Mouse (Mus musculus): ENCODE results near the gene A730049H05Rik. TPM values are rescaled to one million over a fixed set of nuclear protein-coding genes. Genes with fewer than 3 reads are reported as not detected.

Gene A730049H05Rik
- polyA plus RNA-seq, 1 experiment from 2014 or later = not detected

GRCm38 (mm10) chr6:92857761-92858160 lies 41.5 kb downstream of the A730049H05Rik start:
- ATAC-seq (no peak), DNase-seq (no peak)
- Histone ChIP-seq H3K36me3 (replicated peaks; ENCODE audit: insufficient read depth, low read length) (no peaks in the 10 kb centered on the region), H3K27ac (ENCODE audit: low read depth) (no peak overlapping the region), H3K9me3 (ENCODE audit: low read length) (no peaks in the 10 kb centered on the region), H3K4me1 (ENCODE audit: insufficient read depth) (no peaks in the 10 kb centered on the region), H3K9ac (replicated peaks) (no peak overlapping the region), H3K4me3 (ENCODE audit: low read depth, low read length) (no peak overlapping the region), H3K4me2 (ENCODE audit: low read depth, low read length) (no peak overlapping the region), H3K27me3 (ENCODE audit: insufficient read depth, low read length) (no peaks in the 10 kb centered on the region)
- WGBS (ENCODE audit: insufficient replicate concordance) = 84% methylated on average over 13 of the region's 13 CpGs
- TF ChIP-seq EP300 (IDR thresholded peaks at IDR 0.05; ENCODE audit: low read depth) (no peak), CTCF (IDR thresholded peaks at IDR 0.05; ENCODE audit: low read depth) (no peak)

- Histone ChIP-seq H3K9ac (replicated peaks) (no peak overlapping the region), H3K9me3 (ENCODE audit: low read length) (no peaks in the 10 kb centered on the region), H3K27me3 (ENCODE audit: insufficient read depth, low read length) (no peaks in the 10 kb centered on the region), H3K4me2 (ENCODE audit: low read depth, low read length) (no peak overlapping the region), H3K36me3 (replicated peaks; ENCODE audit: insufficient read depth, low read length) (no peaks in the 10 kb centered on the region), H3K4me3 (ENCODE audit: low read depth, low read length) (no peak overlapping the region), H3K4me1 (ENCODE audit: insufficient read depth) (no peaks in the 10 kb centered on the region), H3K27ac (ENCODE audit: low read depth) (no peak overlapping the region)
- DNase-seq (no peak), ATAC-seq (no peak)
- TF ChIP-seq EP300 (IDR thresholded peaks at IDR 0.05; ENCODE audit: low read depth) = no peak
- 72% methylated on average over 12 of the region's 12 CpGs for WGBS (ENCODE audit: insufficient replicate concordance)
These were observed 42.6 kb downstream of the A730049H05Rik start for GRCm38 (mm10) chr6:92858721-92859510.

GRCm38 (mm10) chr6:92860285-92860912 lies 44.1 kb downstream of the A730049H05Rik start:
- Histone ChIP-seq H3K9ac (replicated peaks) (no peak overlapping the region), H3K4me3 (ENCODE audit: low read depth, low read length) (no peak overlapping the region), H3K36me3 (replicated peaks; ENCODE audit: insufficient read depth, low read length) (no peaks in the 10 kb centered on the region), H3K27me3 (ENCODE audit: insufficient read depth, low read length) (no peaks in the 10 kb centered on the region), H3K4me1 (ENCODE audit: insufficient read depth) (no peaks in the 10 kb centered on the region), H3K27ac (ENCODE audit: low read depth) (no peak overlapping the region), H3K4me2 (ENCODE audit: low read depth, low read length) (no peak overlapping the region), H3K9me3 (ENCODE audit: low read length) (no peaks in the 10 kb centered on the region)
- DNase-seq (no peak), ATAC-seq (no peak)
- 53% methylated on average over 5 of the region's 5 CpGs for WGBS (ENCODE audit: insufficient replicate concordance)
- TF ChIP-seq CTCF (IDR thresholded peaks at IDR 0.05; ENCODE audit: low read depth) = no peak
- no peak for TF ChIP-seq EP300 (IDR thresholded peaks at IDR 0.05; ENCODE audit: low read depth)

GRCm38 (mm10) chr6:92862599-92862998 lies 46.3 kb downstream of the A730049H05Rik start:
- ATAC-seq (no peak), DNase-seq (no peak)
- TF ChIP-seq EP300 (IDR thresholded peaks at IDR 0.05; ENCODE audit: low read depth) = no peak
- Histone ChIP-seq H3K9ac (replicated peaks) (no peak overlapping the region), H3K36me3 (replicated peaks; ENCODE audit: insufficient read depth, low read length) (no peaks in the 10 kb centered on the region), H3K4me2 (ENCODE audit: low read depth, low read length) (no peak overlapping the region), H3K4me1 (ENCODE audit: insufficient read depth) (no peaks in the 10 kb centered on the region), H3K4me3 (ENCODE audit: low read depth, low read length) (no peak overlapping the region), H3K27me3 (ENCODE audit: insufficient read depth, low read length) (no peaks in the 10 kb centered on the region), H3K27ac (ENCODE audit: low read depth) (no peak overlapping the region), H3K9me3 (ENCODE audit: low read length) (no peaks in the 10 kb centered on the region)
- WGBS (ENCODE audit: insufficient replicate concordance) = 74% methylated on average over 9 of the region's 9 CpGs

- H3K36me3 ChIP-seq (replicated peaks; ENCODE audit: insufficient read depth, low read length) = no peaks in the 10 kb centered on the region
- H3K4me3 ChIP-seq (ENCODE audit: low read depth, low read length) = no peak within 1 kb of the TSS
- H3K4me1 ChIP-seq (ENCODE audit: insufficient read depth) = peaks cover 6% of the 10 kb centered on the region; the same call in 1 of the 2 replicates
- no peaks in the 10 kb centered on the region for H3K9me3 ChIP-seq (ENCODE audit: low read length)
- TF ChIP-seq CTCF (IDR thresholded peaks at IDR 0.05; ENCODE audit: low read depth) = no peak
- TF ChIP-seq EP300 (IDR thresholded peaks at IDR 0.05; ENCODE audit: low read depth) = no peak
- 0 out of 2 replicates have a peak within 1 kb of the TSS, but pooled peaks have one; percentile 16 for H3K27ac ChIP-seq (ENCODE audit: low read depth)
- ATAC-seq (no peak), DNase-seq (no peak)
- H3K4me2 ChIP-seq (ENCODE audit: low read depth, low read length) = no peak within 1 kb of the TSS; the same call in 1 of the 2 replicates
- H3K27me3 ChIP-seq (ENCODE audit: insufficient read depth, low read length) = no peaks in the 10 kb centered on the region
- H3K9ac ChIP-seq (replicated peaks) = no peak within 1 kb of the TSS
- 55% methylated on average over 4 of the region's 4 CpGs for WGBS (ENCODE audit: insufficient replicate concordance)
These were observed 52.9 kb downstream of the A730049H05Rik start, which contains the start of gene Gm15737 for GRCm38 (mm10) chr6:92869089-92869581. Gene Gm15737 (plus strand): TSS chr6:92869357.

GRCm38 (mm10) chr6:92869582-92870219 lies 53.4 kb downstream of the A730049H05Rik start:
- DNase-seq (no peak), ATAC-seq (no peak)
- Histone ChIP-seq H3K27me3 (ENCODE audit: insufficient read depth, low read length) (no peaks in the 10 kb centered on the region), H3K27ac (ENCODE audit: low read depth) (0 out of 2 replicates have a peak overlapping the region, but pooled peaks have one; percentile 16), H3K4me3 (ENCODE audit: low read depth, low read length) (no peak overlapping the region), H3K9ac (replicated peaks) (no peak overlapping the region), H3K4me1 (ENCODE audit: insufficient read depth) (peaks cover 6% of the 10 kb centered on the region; the same call in 1 of the 2 replicates), H3K4me2 (ENCODE audit: low read depth, low read length) (no peak overlapping the region; the same call in 1 of the 2 replicates), H3K36me3 (replicated peaks; ENCODE audit: insufficient read depth, low read length) (no peaks in the 10 kb centered on the region), H3K9me3 (ENCODE audit: low read length) (no peaks in the 10 kb centered on the region)
- 58% methylated on average over 16 of the region's 16 CpGs for WGBS (ENCODE audit: insufficient replicate concordance)
- TF ChIP-seq CTCF (IDR thresholded peaks at IDR 0.05; ENCODE audit: low read depth) (no peak), EP300 (IDR thresholded peaks at IDR 0.05; ENCODE audit: low read depth) (no peak)

Data from liver, postnatal 0 days (tissue).